Mouse (Mus musculus) ES-E14 (cell line): ENCODE measurements around the gene Slc24a1.

Experiments
- CHD2 ChIP-seq: IDR thresholded peaks from 2 replicates; pipeline ENCODE4 v1.6.1; 2014; ENCODE audit warnings: mild to moderate bottlenecking, low read depth, low read length, inconsistent platforms
- HCFC1 ChIP-seq: IDR thresholded peaks from 2 replicates; pipeline ENCODE4 v1.6.1; 2012; ENCODE audit warnings: low read length, inconsistent platforms, borderline replicate concordance; ENCODE audit not compliant: insufficient read depth
- MAFK ChIP-seq: IDR thresholded peaks from 2 replicates; pipeline ENCODE4 v1.6.1; 2014; ENCODE audit warnings: mild to moderate bottlenecking, low read depth, low read length, inconsistent platforms; ENCODE audit not compliant: insufficient read depth

GRCm38 (mm10) chr9:64985037-64985794 is 33.8 kb upstream of the Slc24a1 start:
- no peak for TF ChIP-seq HCFC1
- no peak for TF ChIP-seq MAFK
- TF ChIP-seq CHD2, result no peak
